Mouse (Mus musculus) mouse embryonic stem cell (cell line): ENCODE data around the gene Gm45837.

Experiments used
- in situ Hi-C, 2 experiments: fragments of 300-500 bp; cut with MboI; formaldehyde crosslinking; loops; 1 replicate in 1 of 2; 3 replicates in 1 of 2; pipeline ENCODE4 v1.14.3; 2019 to 2020; ENCODE audit warnings: low sequenced_read_pairs in 2 of 2, low pct_unique_long_range_greater_than_20kb in 1 of 2, mixed read lengths in 1 of 2; ENCODE audit not compliant: unreplicated experiment in 1 of 2

Gene Gm45837

DNA sequence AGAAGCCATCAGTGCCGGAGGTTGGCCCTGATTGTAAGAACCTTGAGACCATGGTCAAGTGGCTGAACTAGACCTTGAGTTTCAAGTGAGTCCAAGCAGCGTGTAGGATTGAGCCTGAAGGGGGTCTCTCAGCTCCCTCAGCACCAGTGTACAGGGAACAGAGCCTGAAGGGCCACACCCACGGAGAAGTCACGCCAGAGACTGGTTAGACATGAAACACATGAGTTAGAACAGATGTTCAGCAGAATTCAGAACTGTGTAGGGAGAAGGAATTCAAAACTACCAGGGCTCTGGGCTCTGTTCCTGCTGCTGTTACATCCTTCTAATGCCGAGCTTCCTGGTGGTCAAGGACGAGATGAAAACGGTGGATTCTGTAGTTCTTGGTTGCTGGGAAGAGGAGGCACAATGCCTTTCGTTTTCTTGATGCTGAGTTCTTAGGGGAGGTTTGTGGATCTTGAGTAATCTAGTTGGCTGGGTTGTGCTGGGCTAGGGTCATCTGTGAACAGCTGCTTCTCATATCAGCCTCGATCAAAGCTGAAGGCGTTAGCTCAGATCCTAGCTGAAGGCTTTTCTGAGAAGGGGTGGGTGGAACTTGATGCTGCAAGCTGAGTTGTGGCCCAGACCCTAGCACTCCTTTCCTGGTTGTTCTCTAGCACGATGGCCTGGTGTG is at the start of gene Gm45837:
Gene Gm45837, plus strand, starts transcription at position 620 of the 670 bp plus-strand sequence.
- in situ Hi-C loops: no loop called here

GRCm38 (mm10) chr7:101361021-101361420 is 49.7 kb upstream of the Gm45837 start:
- in situ Hi-C loops: no loop called here

DNA sequence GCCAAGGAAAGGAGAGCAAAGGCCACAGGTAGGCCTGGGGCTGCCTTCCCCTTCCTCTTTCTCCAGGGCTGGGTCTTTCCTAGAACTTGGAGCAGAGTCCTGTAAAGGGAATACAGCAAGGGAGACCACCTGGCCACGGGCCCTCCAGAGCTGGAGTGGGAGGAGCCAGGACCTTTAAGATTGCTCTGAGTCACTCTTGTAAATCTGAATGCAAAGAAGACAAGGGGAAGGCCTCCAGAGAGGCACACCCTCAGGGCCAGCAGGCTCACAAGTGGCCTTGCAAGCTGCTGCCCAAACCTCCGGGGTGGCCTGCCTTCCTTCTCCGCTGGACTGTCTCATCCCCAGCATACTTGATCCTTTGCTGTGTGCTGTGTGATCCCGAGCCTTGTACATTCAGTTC is 48.9 kb upstream of the Gm45837 start:
- in situ Hi-C loops: no loop called here

DNA sequence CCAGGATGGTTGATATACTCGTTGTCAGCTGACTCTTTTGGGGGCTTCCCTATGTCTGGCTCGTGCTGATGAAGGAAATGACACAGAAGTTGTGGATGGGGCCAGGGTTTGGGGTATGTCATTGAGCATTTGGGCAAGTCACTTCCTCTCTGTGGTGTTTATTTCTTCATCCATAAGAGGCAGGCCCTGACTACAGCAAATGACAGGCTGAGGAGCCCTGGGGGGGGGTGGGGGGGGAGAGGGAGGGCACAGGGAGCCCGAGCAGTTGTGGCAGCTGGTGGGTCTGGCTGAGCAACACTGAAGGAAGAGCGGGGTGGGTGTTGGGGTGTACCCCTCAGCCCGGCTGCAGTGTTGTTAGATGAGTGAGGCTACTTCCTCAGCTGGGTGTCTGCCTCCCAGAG is 47.9 kb upstream of the Gm45837 start:
- in situ Hi-C loops: no loop called here

DNA sequence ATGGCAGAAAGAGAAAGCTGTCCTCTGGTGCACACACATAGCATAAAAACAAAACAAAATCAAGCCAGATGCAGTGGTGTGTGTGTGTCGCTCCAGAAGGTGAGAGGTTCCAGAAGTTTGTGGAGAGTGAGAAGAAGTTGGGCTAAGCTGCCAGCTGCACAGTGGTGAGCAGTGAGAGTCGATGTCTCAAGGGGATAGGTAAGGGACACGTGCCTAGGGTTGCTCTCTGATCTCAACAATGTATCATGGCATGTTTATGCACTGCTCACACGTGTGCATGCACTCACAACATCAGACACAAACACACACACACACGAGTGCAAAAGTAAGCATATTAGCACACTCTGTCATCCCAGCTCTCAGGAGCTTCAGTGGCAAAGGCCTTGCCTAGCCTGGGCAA is 46.8 kb upstream of the Gm45837 start:
- in situ Hi-C loops: no loop called here

- in situ Hi-C loops: no loop called here
Observed at GRCm38 (mm10) chr7:101367901-101368852, 42.5 kb upstream of the Gm45837 start.

GRCm38 (mm10) chr7:101369666-101370065 is 41.0 kb upstream of the Gm45837 start:
- in situ Hi-C loops: no loop called here

DNA sequence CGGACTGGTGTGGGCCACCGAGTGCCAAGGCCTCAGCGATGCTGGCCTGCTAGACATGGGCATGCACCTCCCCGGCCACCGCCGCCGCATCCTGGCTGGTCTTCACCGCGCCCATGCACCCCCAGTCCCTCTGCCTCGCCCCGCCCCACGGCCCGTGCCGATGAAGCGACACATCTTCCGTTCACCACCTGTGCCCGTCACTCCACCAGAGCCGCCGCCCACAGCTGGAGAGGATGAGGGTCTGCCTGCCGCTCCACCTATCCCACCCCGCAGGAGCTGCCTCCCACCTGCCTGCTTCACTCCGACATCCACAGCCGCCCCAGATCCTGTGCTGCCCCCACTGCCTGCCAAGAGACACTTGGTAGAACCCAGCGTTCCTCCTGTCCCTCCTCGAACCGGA is 37.6 kb upstream of the Gm45837 start:
- in situ Hi-C loops: no loop called here

GRCm38 (mm10) chr7:101374155-101374554 is 36.5 kb upstream of the Gm45837 start:
- in situ Hi-C loops: no loop called here

- in situ Hi-C loops: no loop called here
Observed at GRCm38 (mm10) chr7:101376701-101377340, 33.9 kb upstream of the Gm45837 start.

DNA sequence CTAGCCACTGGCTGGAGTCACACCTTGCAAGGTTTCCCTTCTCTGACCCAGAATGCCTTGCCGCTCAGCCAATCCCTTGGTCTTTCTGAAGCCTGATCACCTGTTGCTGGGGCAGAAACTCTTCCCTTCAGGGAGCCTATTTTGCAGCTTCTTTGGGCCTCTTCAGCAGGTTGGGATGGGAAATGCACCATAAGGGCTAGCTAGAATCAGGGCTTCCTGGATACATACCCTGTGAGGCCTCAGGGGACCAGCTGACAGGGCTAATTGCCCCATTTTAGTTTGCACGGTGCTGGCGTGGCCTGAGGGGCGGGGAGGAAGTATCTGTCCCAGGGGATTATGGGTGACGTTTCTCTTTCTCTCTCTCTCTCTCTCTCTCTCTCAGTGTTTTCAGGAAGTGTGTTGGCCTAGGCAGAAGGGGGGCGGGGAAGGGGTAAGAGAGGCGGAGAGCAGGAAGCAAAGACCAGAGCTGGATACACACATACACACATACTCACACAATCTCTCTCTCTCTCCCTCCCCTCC is 32.9 kb upstream of the Gm45837 start:
- in situ Hi-C loops: no loop called here

DNA sequence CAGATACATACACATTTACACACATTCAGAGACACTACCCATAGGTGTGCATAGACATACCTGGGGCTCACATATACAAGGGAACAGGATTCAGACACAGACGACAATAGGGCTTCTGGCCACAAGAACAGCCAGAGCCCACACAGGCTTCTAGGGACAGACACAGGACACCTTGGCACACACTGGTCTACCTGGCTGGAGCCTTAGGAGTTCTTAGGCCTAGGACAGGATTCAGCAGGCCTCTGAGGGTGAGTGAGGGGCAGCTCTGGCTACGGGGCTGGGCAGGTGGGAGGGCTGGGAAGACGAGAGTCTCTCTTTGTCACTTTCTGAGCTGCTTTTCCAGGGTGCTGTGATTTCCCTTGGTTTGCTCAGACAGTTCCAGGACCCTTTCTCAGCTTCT is 32.4 kb upstream of the Gm45837 start:
- in situ Hi-C loops: no loop called here

GRCm38 (mm10) chr7:101378796-101379465 is 31.8 kb upstream of the Gm45837 start:
- in situ Hi-C loops: no loop called here

GRCm38 (mm10) chr7:101379732-101380131 is 31.0 kb upstream of the Gm45837 start:
- in situ Hi-C loops: no loop called here

- in situ Hi-C loops: no loop called here
Observed at GRCm38 (mm10) chr7:101381512-101381911, 29.2 kb upstream of the Gm45837 start.

DNA sequence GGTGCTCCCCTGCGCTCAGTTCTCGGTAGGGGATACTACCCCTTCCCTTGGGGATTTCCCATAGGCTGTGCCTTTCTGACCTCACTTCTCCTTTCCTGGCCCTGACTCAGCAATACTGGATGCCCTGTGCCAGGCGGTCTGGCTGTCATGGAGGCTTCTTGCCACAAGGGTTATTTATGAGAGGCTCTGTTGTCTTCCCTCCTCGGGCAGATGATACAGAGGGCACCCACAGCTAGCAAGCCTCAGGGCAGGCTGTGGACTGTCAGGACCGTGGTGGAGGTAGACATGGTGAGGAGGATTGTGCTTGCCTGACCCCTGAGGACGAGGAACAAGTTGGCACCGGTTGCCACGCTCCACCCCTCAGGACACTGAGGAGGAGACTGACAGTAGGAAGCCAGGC is 28.3 kb upstream of the Gm45837 start:
- in situ Hi-C loops: no loop called here

DNA sequence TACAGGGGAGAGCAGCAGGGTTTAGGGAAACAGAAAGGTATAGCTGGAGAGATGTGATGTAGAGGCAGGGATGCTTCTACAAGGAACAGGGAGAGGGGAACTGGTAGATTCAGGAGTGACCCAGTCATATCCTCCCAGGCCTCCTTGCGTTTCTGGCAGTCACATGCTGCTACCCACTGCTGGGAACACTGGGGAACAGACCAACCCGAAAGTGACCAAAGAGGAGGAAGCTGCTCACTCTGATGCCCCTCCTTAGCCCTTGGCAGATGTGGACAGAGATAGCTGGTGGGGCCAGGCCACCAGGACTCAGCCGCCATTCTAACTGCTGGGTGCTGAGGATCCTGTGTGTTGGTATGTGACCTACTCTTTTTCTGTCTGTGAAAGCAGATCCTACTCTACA is 26.9 kb upstream of the Gm45837 start:
- in situ Hi-C loops: no loop called here

DNA sequence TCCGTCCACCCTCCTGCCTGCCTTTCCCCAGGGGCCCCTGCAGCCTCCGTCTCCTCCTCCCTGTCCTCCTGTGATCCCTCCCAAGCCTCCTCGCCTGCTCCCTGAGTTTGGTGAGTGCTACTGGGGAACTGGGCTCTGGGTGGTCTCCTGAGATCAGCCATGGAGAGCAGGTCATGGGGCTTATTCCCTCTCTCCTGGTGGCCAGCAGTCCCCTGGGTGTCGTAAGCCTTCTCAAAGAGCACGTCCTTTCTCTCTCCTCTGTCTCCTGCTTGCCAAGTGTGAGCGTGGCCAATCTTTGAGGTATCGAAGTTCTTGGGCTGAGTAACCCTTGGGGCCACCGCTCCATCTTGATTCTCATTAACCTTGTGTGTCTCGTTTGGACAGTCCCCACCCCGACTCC is 25.8 kb upstream of the Gm45837 start:
- in situ Hi-C loops: no loop called here

DNA sequence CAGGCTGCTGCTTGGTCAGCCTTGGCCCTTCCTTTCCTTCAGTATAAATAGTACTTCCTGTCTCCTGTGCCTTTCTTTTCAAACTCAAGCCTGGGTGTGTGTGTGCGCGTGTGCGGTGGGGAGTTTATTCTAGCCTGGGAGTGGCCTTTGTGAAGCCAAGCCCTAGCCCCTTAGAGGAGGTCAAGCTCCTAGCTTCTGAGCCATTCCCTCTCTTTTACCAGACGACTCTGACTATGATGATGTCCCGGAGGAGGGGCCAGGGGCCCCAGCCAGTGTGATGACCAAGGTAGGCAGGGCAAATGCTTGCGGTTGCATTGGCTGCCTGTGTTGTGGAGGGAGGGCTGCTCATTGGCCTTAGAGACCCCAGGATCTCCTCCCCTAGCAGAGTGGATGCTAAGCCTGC is 25.4 kb upstream of the Gm45837 start:
- in situ Hi-C loops: no loop called here
